Mouse (Mus musculus): ENCODE measurements around the gene Gm15217.

The Gm15217 gene

DNA sequence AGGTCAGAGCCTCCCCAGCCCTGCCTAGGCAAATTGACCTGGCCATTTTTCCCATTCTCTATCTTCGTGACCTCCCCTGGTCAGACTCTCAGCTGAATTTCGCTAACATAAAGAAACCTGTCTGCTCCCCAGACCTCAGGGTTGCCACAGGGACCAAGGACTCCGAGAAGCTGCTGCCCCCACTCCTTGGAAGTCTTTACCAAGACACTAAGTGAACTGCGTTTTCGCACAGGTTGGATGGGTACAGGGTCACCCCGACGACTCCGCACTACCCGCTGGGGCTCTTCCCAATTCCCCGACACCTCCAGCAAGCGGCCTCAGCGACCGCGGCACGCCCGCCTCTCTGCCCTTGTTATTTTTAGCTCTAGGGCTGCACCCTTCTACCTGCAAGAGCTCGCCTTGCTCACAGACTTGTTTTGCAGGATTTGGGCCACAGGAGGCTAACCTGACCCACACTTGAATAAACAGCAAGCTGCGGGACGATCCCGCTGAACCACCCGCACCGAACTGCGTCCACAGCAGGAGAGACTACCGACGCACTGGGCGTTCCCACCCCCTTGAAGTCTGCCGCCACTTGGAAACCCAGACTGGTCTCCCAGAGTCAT is 19.0 kb downstream of the Gm15217 start:
- no peak for DNase-seq

DNA sequence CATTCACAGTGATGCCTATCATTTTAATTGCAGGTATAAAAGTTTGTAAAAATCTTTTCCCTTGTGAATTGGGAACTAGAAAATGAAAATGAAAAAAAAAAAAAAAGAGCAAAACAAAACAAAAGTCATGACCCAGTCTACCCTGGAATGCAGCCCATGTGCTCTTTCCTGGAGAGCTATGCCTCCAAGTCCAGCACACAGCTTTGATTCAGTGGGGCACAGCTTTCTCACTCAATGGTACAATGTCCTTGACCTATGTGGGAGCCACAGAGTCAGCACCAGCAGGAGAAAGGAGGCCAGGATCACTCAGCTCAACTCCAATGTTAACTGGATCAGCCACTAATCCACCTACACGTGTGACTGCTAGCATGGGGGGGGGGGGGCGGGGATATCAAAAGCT is 20.7 kb downstream of the Gm15217 start:
- no peak for DNase-seq

DNA sequence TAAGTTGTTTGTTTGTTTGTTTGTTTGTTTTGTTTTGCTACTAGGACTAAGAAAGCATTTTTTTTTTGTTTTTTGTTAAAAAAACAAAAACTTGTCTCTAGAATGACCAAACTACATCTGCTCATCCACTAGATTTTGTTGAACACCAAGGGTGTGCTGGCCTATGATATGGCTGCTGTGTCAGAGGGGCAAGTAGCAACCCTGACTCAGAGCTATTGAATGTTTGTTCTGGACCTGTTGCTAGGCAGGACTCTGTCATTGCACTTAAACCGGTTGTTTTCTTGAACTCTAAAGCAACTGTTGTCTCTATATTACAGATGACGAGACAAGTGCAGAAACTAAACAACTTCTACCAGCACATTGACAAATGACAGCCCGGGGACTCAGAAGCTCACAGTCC is 29.1 kb downstream of the Gm15217 start:
- DNase-seq: no peak

DNA sequence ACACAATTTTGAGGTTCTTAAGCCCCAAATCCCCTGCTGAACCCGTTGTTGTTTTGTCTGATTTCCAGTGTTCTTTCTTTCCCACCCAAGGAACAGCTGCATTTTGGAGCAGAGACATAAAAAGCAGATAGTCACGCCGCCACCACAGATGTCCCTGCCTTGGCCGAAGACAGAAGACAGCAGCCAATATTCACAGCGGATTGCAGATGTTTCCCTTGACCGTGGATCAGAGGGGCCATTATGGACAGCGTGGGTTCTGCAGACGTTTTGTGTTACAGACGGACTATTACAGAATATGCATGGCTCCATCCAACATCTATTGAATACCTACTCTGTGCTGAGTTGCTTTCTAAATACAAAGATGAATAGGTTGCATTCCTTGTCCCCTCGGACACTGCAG is 29.8 kb downstream of the Gm15217 start:
- no peak for DNase-seq

DNA sequence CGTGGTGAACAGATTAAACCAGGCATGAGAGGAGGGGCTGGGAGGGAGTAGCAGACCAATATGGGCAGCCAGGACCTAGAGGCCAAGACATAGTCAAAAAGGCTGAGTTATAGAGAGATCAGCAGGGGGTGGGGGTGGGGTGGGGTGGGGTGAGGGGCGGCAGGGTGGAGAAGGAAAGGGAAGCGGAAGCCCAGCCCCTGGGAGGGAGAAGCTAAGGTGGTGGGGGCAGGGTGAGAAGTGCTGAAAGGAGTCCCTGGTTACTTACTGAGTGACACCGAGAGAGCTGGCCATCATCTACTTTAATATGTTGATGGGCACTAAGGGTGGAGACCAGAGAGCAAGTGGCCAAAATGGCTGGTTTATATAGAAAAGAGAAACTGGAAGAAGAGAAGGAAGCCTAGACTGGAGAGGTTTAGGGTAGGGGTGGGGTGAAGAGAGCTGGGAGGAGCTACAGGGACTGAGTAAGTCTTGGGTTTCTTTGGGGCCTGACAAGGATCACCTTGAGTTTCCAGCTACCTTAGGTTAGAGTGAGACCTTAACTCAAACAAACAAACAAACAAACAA is 31.4 kb downstream of the Gm15217 start:
- DNase-seq: no peak

DNA sequence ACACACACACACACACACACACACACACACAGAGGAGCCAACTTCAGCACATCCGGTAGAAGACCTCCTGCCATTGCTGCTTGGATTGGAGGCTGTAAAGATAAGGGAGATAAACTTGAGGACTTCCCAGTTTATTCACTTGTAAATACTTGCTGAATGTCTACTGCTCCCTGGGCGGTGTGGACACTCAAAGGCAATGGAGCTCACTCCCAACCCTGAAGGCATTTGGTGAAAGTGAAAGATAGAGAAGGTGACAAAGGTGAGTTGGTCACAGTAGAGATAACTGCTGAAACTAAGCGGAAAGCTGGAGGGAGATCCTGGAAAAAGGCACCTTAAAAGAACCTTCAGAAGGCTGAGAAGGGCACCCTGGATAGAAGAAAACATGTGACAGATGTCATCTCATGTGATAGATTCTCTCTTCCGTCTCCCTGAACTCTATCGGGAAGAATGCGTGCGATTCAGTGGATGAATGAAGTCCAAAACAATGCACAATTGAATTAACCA is 33.3 kb downstream of the Gm15217 start:
- no peak for DNase-seq

DNA sequence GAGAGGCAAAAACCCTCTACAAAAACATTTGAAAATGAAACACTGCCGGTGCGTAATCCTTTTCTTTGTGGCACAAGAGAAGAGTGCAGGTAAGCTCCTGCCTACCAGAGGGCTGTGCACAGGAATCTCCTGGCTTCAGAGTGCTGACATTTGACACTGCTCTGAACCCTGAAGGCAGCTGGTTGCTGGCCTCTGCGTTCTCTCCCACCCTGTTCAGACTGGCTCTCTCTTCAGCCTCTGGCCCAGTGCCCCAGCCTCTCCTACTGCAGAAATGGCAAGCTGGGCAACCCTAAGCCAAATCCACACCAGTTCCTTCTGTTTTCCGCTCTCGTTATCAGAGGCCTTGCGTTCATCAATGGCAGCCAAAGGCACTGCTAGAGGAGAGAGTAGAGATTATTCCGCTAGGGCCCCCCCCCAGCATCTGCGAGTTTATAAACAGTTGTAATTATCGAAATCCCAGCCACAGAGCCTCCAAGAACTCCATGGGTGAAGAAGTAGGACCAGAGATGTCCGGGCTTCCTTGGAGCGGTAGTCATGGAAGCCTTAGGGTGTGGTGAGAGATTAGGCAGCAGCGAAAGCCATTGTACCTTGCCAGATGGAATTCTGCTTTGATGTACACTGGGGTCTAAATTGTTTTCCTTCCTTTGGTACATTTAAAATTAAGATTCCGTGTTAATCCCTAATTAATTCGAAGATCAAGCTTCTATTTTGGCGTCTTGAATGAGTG is 39.3 kb downstream of the Gm15217 start:
- no peak for DNase-seq

DNA sequence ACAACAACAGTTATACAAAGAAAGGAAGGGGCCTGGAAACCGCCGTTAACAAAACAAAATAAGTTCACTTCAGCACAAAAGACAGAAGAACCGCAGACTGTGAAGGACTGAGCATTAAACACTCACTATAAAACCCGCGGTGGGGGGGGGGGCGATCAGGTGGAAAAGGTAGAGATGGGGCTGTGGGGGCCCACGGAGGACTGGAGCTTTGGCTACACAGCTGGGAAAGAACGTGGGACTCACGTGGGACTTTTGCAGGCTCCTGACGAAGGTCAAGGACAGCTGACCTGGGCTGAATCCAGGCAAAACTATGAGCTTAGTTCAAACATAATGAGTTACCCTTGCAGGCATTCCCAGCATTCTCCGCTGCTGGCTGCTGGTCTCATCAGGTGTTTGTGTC is 40.1 kb downstream of the Gm15217 start:
- DNase-seq: no peak

DNA sequence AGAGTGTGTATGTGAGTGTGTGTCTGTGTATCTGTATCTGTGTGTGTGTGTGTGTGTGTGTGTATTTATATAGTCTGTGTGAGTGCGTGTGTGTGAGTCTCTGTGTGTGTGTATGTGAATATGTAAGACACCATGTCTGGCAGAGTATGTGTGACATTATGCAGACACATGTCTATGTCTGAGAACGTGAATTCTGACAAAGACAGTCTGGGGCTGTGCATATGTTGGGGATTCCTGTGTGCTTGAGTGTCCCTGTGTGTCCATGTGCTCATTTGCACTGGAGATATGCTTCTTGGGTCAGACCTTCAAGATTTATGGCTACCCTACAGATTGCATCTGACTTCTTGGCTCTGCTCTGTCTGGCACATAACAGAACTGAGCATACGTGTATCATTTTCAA is 42.6 kb downstream of the Gm15217 start:
- no peak for DNase-seq

DNA sequence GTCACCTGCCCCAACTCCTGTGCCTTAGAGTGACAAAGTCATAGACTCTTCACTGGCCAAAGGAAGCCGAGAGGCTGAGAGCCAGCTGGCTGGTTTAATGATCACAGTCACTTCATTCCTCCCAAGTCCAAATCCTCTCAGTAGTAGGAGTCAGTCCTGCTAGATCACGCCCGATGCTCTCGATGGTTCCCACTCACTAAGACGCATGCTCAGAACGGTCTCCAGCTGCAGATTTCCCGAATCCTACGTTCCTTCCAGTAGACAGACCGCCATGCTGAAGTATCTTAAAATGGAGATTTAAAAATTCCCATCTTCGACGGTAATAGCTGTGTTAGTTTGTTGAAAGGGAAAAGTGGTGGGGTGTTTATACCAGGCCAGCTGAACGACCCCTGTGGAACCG is 48.0 kb downstream of the Gm15217 start:
- DNase-seq: no peak

DNA sequence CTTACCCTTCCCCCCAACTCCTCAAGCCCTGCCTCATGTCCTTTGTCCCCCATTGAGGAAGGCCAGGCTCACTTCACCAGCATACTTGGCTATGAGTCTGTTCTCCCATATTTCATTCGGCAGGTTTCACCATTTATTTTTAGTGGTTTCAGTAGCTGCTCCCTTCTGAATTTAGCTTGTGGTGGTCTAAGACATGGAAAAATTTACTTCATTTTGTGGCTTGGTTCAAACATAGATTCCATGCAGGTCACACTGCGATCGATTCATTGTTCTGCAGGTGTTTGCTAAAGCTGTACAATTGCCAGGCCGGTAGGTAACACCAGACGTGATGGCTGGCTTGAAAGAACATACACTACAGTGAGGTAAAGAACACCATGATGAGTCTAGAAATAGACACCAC is 51.0 kb downstream of the Gm15217 start:
- DNase-seq: no peak
